Mouse (Mus musculus): ENCODE measurements at regions not wholly inside any gene's neighbourhood (a gene's known extent, or its start where the extent isn't known, plus 50 kb on each side); places are given as distances from the start of the nearest gene placed in this dataset.

DNA sequence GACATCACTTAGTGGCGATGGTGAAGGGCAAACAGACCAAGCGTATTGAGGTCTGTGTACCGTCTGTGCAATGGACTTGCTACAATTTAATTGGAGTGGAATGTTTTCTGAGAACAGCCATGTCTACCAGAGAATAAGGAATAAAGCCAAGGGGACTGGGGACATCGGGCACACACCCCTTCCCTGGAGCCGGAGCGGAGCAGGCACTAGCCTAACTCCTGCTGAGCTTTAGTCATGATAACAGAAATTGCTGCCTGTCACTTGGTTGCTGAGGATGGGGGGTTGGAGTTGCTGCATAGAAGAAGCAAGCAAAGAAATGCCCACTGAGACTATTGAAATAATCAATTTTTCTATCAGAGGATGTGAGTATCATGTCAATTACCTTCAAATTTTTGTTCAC, 549.5 kb upstream of the Mki67 start:
- no peak overlapping the region for H3K4me2 ChIP-seq
- ATAC-seq (ENCODE audit: insufficient number of reproducible peaks, low FRiP score, low TSS enrichment, low read depth): no peak
- no peaks in the 10 kb centered on the region for H3K4me1 ChIP-seq
- no peaks in the 10 kb centered on the region for H3K36me3 ChIP-seq
- H3K4me3 ChIP-seq: no peak overlapping the region
- no peaks in the 10 kb centered on the region for H3K27me3 ChIP-seq
- WGBS: 69% methylated on average over 6 of the region's 6 CpGs
- H3K9ac ChIP-seq: no peak overlapping the region
- H3K27ac ChIP-seq: no peak overlapping the region
- no peaks in the 10 kb centered on the region for H3K9me3 ChIP-seq

DNA sequence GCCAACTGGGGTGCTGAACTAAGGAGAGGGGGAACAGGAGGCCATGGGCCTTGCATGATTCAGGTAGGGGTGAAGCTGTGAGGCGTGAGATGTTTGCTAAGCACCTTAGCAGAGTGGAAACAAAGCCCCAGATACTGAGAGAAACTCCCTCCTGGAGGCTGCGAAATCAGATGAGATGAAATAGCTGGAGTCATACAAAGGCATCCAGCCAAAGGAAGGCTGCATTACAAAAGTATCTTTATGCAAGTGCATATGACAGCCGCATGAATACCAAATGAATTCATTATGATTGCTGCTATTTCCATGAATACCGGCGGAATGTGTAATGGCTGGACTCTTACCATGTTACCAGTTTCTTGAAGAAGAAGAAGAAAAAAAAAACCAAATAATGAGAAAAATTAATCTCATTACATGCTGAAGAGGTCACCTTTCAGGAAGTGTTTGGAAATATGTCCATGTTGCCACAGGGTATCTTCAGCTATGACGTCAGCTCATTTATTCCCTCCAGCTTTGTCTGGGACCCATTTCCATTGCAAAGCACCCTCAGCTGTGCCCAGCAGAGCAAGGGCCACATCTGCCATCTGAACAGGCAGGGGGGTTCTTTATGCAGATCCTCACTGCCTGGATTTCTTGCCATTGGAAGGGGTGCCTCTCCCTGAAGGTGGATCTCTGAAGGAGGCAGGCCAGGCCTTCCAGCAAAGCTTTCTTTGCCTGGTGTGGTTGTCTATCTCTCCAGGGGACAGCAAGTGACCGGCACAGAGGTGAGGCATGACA, 551.7 kb upstream of the Mki67 start:
- no peaks in the 10 kb centered on the region for H3K27me3 ChIP-seq
- H3K9me3 ChIP-seq: no peaks in the 10 kb centered on the region
- no peak overlapping the region for H3K9ac ChIP-seq
- H3K4me3 ChIP-seq: no peak overlapping the region
- WGBS: 83% methylated on average over 7 of the region's 7 CpGs
- H3K27ac ChIP-seq: no peak overlapping the region
- no peaks in the 10 kb centered on the region for H3K36me3 ChIP-seq
- H3K4me1 ChIP-seq: no peaks in the 10 kb centered on the region
- H3K4me2 ChIP-seq: no peak overlapping the region
- no peak for ATAC-seq (ENCODE audit: insufficient number of reproducible peaks, low FRiP score, low TSS enrichment, low read depth)

DNA sequence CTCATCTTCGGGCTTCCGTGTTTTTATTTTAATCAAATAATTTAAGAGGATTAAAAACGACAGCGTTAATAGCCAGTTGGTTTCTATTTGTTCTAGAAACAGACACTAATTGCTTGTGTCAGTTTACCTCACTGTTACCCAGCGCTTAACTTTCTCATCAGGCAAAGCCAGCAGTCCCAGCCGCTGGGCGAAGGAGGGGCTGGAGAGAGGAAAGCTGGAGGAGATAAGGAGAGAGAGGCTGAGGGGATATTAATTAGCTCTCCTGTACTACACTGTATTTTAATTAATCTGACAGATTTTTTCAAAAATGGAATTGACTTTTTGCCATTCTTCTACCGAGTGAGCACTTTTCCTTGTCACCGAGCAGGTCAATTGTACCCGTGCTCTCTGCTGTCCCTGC, 559.5 kb upstream of the Mki67 start:
- Histone ChIP-seq H3K4me2 (no peak overlapping the region), H3K27ac (no peak overlapping the region), H3K9ac (no peak overlapping the region), H3K4me1 (no peaks in the 10 kb centered on the region; the same call in 1 of the 2 replicates), H3K9me3 (no peaks in the 10 kb centered on the region), H3K27me3 (0 out of 2 replicates have a peak, but pooled peaks cover 2% of the 10 kb centered on the region), H3K36me3 (no peaks in the 10 kb centered on the region), H3K4me3 (no peak overlapping the region)
- WGBS: 82% methylated on average over 10 of the region's 10 CpGs
- no peak for ATAC-seq (ENCODE audit: insufficient number of reproducible peaks, low FRiP score, low TSS enrichment, low read depth)

DNA sequence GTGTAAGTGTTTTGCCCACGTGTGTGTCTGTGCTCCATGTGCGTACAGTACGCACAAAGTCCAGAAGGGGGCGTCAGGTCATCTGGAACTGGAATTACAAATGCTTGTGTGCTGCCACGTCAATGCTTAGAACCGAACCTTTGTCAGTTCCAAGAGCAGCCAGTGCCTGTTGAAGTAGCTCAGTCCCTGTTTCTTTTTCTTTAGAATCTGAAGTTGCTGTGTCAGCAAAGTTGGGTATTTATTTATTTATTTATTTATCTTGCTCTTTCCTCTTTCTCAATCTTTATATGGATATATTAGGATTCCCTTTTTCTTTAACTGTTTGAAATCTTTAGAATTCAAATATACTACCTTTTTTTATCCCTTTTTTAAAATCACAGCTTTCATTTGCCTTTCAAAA, 567.6 kb upstream of the Mki67 start:
- Histone ChIP-seq H3K4me1 (no peaks in the 10 kb centered on the region; the same call in 1 of the 2 replicates), H3K27me3 (no peaks in the 10 kb centered on the region), H3K9ac (no peak overlapping the region), H3K27ac (no peak overlapping the region), H3K9me3 (no peaks in the 10 kb centered on the region), H3K4me2 (no peak overlapping the region), H3K36me3 (no peaks in the 10 kb centered on the region), H3K4me3 (no peak overlapping the region)
- ATAC-seq (ENCODE audit: insufficient number of reproducible peaks, low FRiP score, low TSS enrichment, low read depth): no peak
- 86% methylated on average over 6 of the region's 6 CpGs for WGBS

DNA sequence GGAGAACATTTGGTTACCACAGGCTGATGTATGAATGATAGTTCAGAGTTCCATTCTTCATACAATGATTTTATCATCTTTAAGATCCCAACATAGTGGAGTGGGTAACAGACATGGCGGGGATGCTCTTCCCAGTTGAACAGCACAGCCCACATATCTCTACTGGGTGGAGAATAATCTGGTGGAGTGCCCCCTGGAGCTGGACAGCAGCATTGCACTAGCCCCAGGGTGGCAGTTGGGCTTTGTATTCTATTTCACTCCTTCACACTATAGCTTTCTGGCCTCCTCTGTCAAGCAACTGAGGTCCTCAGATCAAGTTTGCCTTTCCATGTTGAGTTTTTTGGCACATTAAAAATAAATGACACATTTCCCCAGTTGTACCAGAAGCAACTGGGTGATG, 569.4 kb upstream of the Mki67 start:
- WGBS: 89% methylated on average over 1 of the region's 1 CpGs
- no peaks in the 10 kb centered on the region for H3K27me3 ChIP-seq
- no peak overlapping the region for H3K27ac ChIP-seq
- H3K36me3 ChIP-seq: no peaks in the 10 kb centered on the region
- no peak overlapping the region for H3K9ac ChIP-seq
- H3K9me3 ChIP-seq: no peaks in the 10 kb centered on the region
- H3K4me1 ChIP-seq: no peaks in the 10 kb centered on the region
- ATAC-seq (ENCODE audit: insufficient number of reproducible peaks, low FRiP score, low TSS enrichment, low read depth): no peak
- no peak overlapping the region for H3K4me2 ChIP-seq
- no peak overlapping the region for H3K4me3 ChIP-seq

DNA sequence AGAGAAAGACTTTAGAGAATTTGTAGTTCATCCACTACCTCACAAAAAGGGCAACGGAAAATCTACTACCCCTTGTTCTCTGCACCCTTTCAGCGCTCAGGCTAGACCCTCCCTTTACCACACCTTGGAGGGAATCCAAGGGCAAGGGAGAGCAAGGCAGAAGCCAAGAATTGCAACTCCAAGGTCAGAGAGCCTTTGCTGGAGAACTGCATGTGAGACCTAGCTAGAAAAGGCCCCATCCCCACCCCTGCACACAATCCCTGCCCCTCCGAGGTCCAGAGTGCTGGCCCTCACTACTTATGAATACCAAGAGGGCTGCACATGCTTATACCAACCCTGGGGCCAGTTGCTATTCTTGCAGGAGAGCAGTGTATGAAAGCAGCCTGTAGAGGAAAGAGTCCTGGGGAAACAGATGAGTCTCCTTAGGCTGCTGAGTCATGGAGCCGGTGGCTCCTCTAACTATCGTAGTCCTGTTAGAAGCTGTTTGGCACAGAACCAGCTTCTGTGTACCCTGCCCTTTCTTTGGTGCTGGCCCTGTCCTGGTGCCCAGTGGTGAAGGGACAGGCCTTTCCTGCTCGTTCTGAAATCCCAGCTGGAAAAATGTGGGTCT, 577.5 kb upstream of the Mki67 start:
- Histone ChIP-seq H3K4me2 (no peak overlapping the region), H3K36me3 (no peaks in the 10 kb centered on the region), H3K4me3 (no peak overlapping the region), H3K9ac (no peak overlapping the region), H3K27me3 (no peaks in the 10 kb centered on the region), H3K4me1 (peaks cover 6% of the 10 kb centered on the region; the same call in 1 of the 2 replicates), H3K27ac (no peak overlapping the region), H3K9me3 (no peaks in the 10 kb centered on the region)
- no peak for ATAC-seq (ENCODE audit: insufficient number of reproducible peaks, low FRiP score, low TSS enrichment, low read depth)
- WGBS: 55% methylated on average over 6 of the region's 6 CpGs

DNA sequence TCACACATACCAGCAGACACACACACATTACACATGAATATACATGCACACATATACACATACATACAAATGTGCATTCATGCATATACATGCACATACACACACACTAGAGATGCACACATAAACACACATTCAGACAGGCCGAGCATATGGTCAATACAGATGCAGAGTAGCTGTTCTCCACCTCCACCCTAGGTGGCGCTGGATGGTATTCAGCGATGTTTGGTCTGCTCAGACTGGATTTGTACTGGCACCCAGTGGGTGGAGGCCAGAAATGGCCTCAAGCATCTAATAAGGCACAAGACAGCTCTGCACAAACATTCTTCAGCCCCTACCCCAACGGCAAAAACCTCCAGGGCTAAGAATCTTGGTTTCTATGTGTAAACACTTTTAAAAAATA, 578.3 kb upstream of the Mki67 start:
- Histone ChIP-seq H3K4me2 (no peak overlapping the region), H3K4me3 (no peak overlapping the region), H3K36me3 (no peaks in the 10 kb centered on the region), H3K27ac (no peak overlapping the region), H3K4me1 (peaks cover 6% of the 10 kb centered on the region; the same call in 1 of the 2 replicates), H3K9ac (no peak overlapping the region), H3K9me3 (no peaks in the 10 kb centered on the region), H3K27me3 (no peaks in the 10 kb centered on the region)
- WGBS: 25% methylated on average over 4 of the region's 4 CpGs
- ATAC-seq (ENCODE audit: insufficient number of reproducible peaks, low FRiP score, low TSS enrichment, low read depth): no peak

DNA sequence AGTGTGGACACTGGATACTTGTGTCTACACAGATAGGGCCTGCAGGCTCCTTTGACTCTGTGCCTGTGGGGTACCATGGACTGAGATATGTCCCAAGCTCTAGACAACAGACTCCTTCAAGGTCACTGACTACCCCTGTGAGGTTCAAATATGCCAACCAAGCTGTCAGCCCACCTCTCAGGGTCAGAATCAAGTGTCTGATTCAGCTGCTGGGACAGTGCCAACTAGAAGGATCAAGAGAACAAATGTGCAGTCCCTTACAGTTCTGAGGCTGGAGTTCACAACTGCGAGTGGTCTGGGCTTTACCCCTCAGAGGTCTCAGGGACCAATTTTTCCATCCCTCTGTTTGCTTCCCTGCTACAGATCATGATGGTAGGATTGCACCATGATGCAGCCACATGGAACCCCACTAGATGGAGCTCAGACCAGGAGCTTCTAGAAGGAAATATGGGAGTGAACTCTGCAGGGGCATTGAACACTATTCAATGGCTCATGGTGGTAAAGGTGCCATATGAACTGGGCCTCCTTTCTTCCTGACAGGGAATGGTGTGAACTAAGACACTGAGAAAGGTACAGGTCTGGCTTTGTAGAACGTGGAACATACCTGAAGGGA, 581.8 kb upstream of the Mki67 start:
- Histone ChIP-seq H3K27ac (no peak overlapping the region), H3K4me1 (peaks cover 6% of the 10 kb centered on the region; the same call in 1 of the 2 replicates), H3K4me2 (no peak overlapping the region), H3K9me3 (no peaks in the 10 kb centered on the region), H3K9ac (no peak overlapping the region), H3K36me3 (no peaks in the 10 kb centered on the region), H3K27me3 (no peaks in the 10 kb centered on the region), H3K4me3 (no peak overlapping the region)
- ATAC-seq (ENCODE audit: insufficient number of reproducible peaks, low FRiP score, low TSS enrichment, low read depth): no peak
- WGBS: 61% methylated on average over 2 of the region's 2 CpGs

DNA sequence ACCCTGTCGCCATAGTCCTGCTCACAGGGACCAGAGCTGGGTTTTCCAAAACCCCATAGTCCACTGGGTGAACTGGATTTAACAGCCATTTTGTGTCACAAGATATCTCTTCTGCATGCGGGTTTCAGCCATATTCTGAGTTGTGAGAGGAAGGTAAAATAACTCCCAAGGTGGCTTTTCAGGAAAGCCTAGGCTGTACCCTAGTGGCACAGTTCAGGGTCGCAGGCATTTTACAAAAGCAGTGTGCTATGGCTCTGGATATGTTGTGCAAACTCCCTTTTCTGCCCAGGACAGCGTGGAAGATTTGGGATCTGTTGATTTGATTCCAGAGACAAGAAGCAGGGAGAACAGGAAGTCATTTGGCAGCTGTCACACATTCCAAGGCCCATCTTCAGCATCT, 588.3 kb upstream of the Mgmt start:
- H3K27ac ChIP-seq: 0 out of 2 replicates have a peak overlapping the region, but pooled peaks have one; percentile 1
- no peaks in the 10 kb centered on the region for H3K27me3 ChIP-seq
- H3K9ac ChIP-seq: no peak overlapping the region
- no peak overlapping the region for H3K4me2 ChIP-seq
- 65% methylated on average over 4 of the region's 4 CpGs for WGBS
- no peak for ATAC-seq (ENCODE audit: insufficient number of reproducible peaks, low FRiP score, low TSS enrichment, low read depth)
- 0 out of 2 replicates have a peak, but pooled peaks cover 4% of the 10 kb centered on the region for H3K4me1 ChIP-seq
- no peaks in the 10 kb centered on the region for H3K36me3 ChIP-seq
- no peaks in the 10 kb centered on the region for H3K9me3 ChIP-seq
- no peak overlapping the region for H3K4me3 ChIP-seq

DNA sequence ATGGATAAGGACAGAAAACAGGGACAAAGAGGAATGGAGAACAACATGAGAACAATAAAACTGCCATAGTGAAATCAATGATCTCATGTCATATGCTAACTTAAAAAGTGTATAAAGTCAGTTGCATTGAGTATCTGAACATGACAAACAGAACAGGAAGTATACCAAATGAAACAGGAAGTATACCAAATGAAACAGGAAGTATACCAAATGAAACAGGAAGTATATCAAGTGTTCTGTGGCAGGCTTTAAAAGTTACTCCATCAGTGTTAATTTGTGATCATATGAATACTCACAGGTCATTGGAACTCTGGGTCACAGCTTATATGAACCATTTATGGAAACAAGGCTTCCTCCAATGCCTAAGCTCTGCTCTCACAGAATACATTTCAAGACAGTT, 585.6 kb upstream of the Mgmt start:
- 0 out of 2 replicates have a peak, but pooled peaks cover 4% of the 10 kb centered on the region for H3K4me1 ChIP-seq
- no peak overlapping the region for H3K9ac ChIP-seq
- H3K9me3 ChIP-seq: no peaks in the 10 kb centered on the region
- no peak overlapping the region for H3K27ac ChIP-seq
- ATAC-seq (ENCODE audit: insufficient number of reproducible peaks, low FRiP score, low TSS enrichment, low read depth): no peak
- H3K4me2 ChIP-seq: no peak overlapping the region
- no peaks in the 10 kb centered on the region for H3K36me3 ChIP-seq
- H3K4me3 ChIP-seq: no peak overlapping the region
- H3K27me3 ChIP-seq: no peaks in the 10 kb centered on the region

DNA sequence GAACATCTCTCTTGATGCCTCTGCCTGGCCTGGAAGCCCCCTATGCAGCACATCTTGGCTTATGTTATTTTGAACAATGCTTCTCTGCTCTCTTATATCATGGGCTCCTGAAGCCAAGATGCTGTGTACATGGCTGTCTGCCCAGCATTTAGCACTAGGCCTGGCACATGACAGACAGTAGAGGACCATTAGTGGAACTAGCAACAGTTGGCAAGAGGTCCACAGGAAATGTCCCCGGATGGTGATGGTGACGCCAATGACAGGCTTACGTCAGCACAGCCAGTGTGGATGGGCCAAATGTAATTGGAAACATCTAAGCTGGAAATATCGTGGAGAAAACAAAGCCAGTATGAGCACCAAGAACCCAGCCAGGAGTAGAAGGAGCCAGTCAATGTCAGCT, 567.1 kb upstream of the Mgmt start:
- Histone ChIP-seq H3K27me3 (no peaks in the 10 kb centered on the region), H3K4me3 (no peak overlapping the region), H3K4me2 (no peak overlapping the region), H3K27ac (peak overlapping the region; percentile 30; the same call in 1 of the 2 replicates), H3K9me3 (no peaks in the 10 kb centered on the region), H3K9ac (no peak overlapping the region), H3K36me3 (no peaks in the 10 kb centered on the region), H3K4me1 (peaks cover 5% of the 10 kb centered on the region)
- ATAC-seq (ENCODE audit: insufficient number of reproducible peaks, low FRiP score, low TSS enrichment, low read depth): no peak
- WGBS: 68% methylated on average over 4 of the region's 4 CpGs

DNA sequence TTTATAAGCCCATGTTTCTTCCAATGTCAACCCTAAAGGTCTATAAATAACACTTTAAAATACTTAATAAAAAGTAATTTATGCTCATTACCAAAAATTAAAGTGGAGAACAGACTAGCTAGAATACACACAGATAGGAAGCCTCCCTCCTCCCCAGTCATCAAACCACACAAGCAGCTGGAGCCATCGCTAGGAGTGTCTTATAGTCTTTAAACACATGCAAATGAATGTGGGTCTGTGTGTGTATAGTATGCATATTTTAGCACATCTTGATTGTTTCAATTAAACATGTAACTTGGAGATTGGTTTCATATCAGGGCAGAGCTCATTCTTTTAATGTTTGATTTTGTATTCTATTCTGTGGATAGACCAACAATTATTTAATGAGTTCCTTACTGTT, 564.0 kb upstream of the Mgmt start:
- H3K4me1 ChIP-seq: peaks cover 5% of the 10 kb centered on the region
- H3K4me2 ChIP-seq: no peak overlapping the region
- 78% methylated on average over 1 of the region's 1 CpGs for WGBS
- H3K36me3 ChIP-seq: no peaks in the 10 kb centered on the region
- no peaks in the 10 kb centered on the region for H3K9me3 ChIP-seq
- H3K9ac ChIP-seq: no peak overlapping the region
- H3K27ac ChIP-seq: no peak overlapping the region
- no peak overlapping the region for H3K4me3 ChIP-seq
- no peaks in the 10 kb centered on the region for H3K27me3 ChIP-seq
- no peak for ATAC-seq (ENCODE audit: insufficient number of reproducible peaks, low FRiP score, low TSS enrichment, low read depth)
